Mouse (Mus musculus) liver, embryonic 11.5 days (tissue): ENCODE results near the gene Lpin3. TPM values are rescaled to one million over a fixed set of nuclear protein-coding genes. Genes with fewer than 3 reads are reported as not detected.

Experiments
- ATAC-seq: fragments of 200-750 bp; cut with Nextera tagmentation; replicated peaks from 2 replicates; pipeline ENCODE4 v1.8.0; 2017; ENCODE audit warnings: moderate number of reproducible peaks, mild to moderate bottlenecking, moderate TSS enrichment, moderate library complexity; ENCODE audit not compliant: low FRiP score
- DNase-seq: peaks from one replicate; pipeline ENCODE4 v3.0.0-alpha.2; 2017; ENCODE audit warnings: low spot score
- H3K27ac ChIP-seq: fragments of 300-500 bp; sonication (generic); 2 replicates; pipeline ENCODE4 v1.5.1; 2014; ENCODE audit warnings: mild to moderate bottlenecking, low read depth, low read length, control low read depth
- H3K27me3 ChIP-seq: fragments of 300-500 bp; sonication (generic); replicated peaks from 2 replicates; pipeline ENCODE4 v1.6.1; 2014; ENCODE audit warnings: low read length, mixed read lengths; ENCODE audit not compliant: control insufficient read depth, insufficient read depth
- H3K36me3 ChIP-seq: fragments of 300-500 bp; sonication (generic); 2 replicates; pipeline ENCODE4 v1.6.1; 2014; ENCODE audit warnings: mild to moderate bottlenecking, low read length, moderate library complexity, mixed read lengths; ENCODE audit not compliant: control insufficient read depth, insufficient read depth
- H3K4me1 ChIP-seq: fragments of 300-500 bp; sonication (generic); replicated peaks from 2 replicates; pipeline ENCODE4 v1.6.1; 2014; ENCODE audit warnings: low read length, mixed read lengths; ENCODE audit not compliant: control insufficient read depth, insufficient read depth
- H3K4me2 ChIP-seq: fragments of 300-500 bp; sonication (generic); 2 replicates; pipeline ENCODE4 v1.6.1; 2014; ENCODE audit warnings: mild to moderate bottlenecking, control low read depth, moderate library complexity
- H3K4me3 ChIP-seq: fragments of 300-500 bp; sonication (generic); 2 replicates; pipeline ENCODE4 v1.5.1; 2014; ENCODE audit warnings: low read depth, low read length, control low read depth
- H3K9ac ChIP-seq: fragments of 300-500 bp; sonication (generic); 2 replicates; pipeline ENCODE4 v1.6.1; 2014; ENCODE audit warnings: low read depth, low read length, control low read depth
- H3K9me3 ChIP-seq: fragments of 300-500 bp; sonication (generic); 2 replicates; pipeline ENCODE4 v1.6.1; 2016; ENCODE audit warnings: low read length, inconsistent platforms, mixed read lengths; ENCODE audit not compliant: control insufficient read depth
- WGBS: fragments of 180-500 bp; shearing (Covaris S2); extraction: QIAGEN DNeasy Blood & Tissue Kit; methylation state at CpG from one replicate; pipeline ENCODE4 v1.1.7; 2014; 5-methylcytosine and 5-hydroxymethylcytosine counted together
- polyA plus RNA-seq: library from polyadenylated mRNA; unstranded; fragments of >200 nt; fragmentation: Nextera tagmentation; extraction: Ambion mirVana; gene quantifications from 2 replicates; pipeline ENCODE4 v1.2.1, GENCODE M21; 2014

Lpin3 gene
- polyA plus RNA-seq: 1.0 and 1.3 TPM in 2 replicates

GRCm38 (mm10) chr2:160880453-160881195, at the start of gene Lpin3:
Lpin3 (plus strand) TSS chr2:160880670.
- DNase-seq (no peak), ATAC-seq (no peak)
- whole genome bisulfite sequencing: 64% methylated on average over 13 of the region's 13 CpGs
- H3K27me3 ChIP-seq: no peaks in the 10 kb centered on the region
- H3K9ac ChIP-seq: no peak within 1 kb of the TSS
- H3K4me1 ChIP-seq: no peaks in the 10 kb centered on the region
- no peak within 1 kb of the TSS for H3K4me3 ChIP-seq
- H3K9me3 ChIP-seq: no peaks in the 10 kb centered on the region
- no peaks in the 10 kb centered on the region for H3K36me3 ChIP-seq
- H3K27ac ChIP-seq: no peak within 1 kb of the TSS
- no peak within 1 kb of the TSS for H3K4me2 ChIP-seq

- DNase-seq (no peak), ATAC-seq (no peak)
- Histone ChIP-seq H3K9me3 (no peaks in the 10 kb centered on the region), H3K4me2 (no peak overlapping the region), H3K9ac (no peak overlapping the region), H3K4me3 (no peak overlapping the region), H3K36me3 (no peaks in the 10 kb centered on the region), H3K4me1 (no peaks in the 10 kb centered on the region), H3K27ac (no peak overlapping the region), H3K27me3 (no peaks in the 10 kb centered on the region)
These were observed 39.6 kb upstream of the Lpin3 start for GRCm38 (mm10) chr2:160840838-160841237.

GRCm38 (mm10) chr2:160847664-160848063, 32.8 kb upstream of the Lpin3 start:
- DNase-seq (no peak), ATAC-seq (no peak)
- no peak overlapping the region for H3K9ac ChIP-seq
- no peaks in the 10 kb centered on the region for H3K9me3 ChIP-seq
- no peak overlapping the region for H3K27ac ChIP-seq
- no peaks in the 10 kb centered on the region for H3K36me3 ChIP-seq
- H3K27me3 ChIP-seq: no peaks in the 10 kb centered on the region
- no peaks in the 10 kb centered on the region for H3K4me1 ChIP-seq
- 64% methylated on average over 1 of the region's 1 CpGs for whole genome bisulfite sequencing
- H3K4me3 ChIP-seq: no peak overlapping the region
- no peak overlapping the region for H3K4me2 ChIP-seq

DNA sequence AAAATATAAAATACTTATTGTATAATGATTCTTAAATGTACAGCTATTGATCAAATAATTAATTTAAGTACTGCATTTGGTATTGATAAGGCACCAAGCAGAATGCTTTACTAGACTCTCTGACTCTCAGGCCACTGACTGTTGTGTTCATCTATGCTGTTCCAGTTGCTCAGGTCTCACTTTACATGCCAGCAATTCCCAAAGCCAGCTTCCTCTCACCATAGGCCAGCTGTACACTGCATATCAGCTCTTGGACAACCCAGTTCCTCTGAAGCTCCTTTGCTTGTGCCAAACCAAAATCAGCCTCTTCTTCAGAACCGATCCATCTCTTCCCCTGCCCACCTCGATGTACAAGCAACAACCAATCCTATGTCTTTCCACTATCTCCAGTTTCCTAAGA, 32.3 kb upstream of the Lpin3 start:
- no peak overlapping the region for H3K4me3 ChIP-seq
- no peak for DNase-seq
- WGBS: 81% methylated on average over 2 of the region's 2 CpGs

GRCm38 (mm10) chr2:160849617-160850240, 30.7 kb upstream of the Lpin3 start:
- no peak overlapping the region for H3K9ac ChIP-seq
- no peaks in the 10 kb centered on the region for H3K9me3 ChIP-seq
- no peak overlapping the region for H3K27ac ChIP-seq
- ATAC-seq: no peak
- no peak for DNase-seq
- no peak overlapping the region for H3K4me3 ChIP-seq
- WGBS: 64% methylated on average over 3 of the region's 3 CpGs
- no peaks in the 10 kb centered on the region for H3K36me3 ChIP-seq
- H3K27me3 ChIP-seq: no peaks in the 10 kb centered on the region
- no peaks in the 10 kb centered on the region for H3K4me1 ChIP-seq
- no peak overlapping the region for H3K4me2 ChIP-seq

More for the DNA sequence above, 32.3 kb upstream of the Lpin3 start:
- Histone ChIP-seq H3K4me2 (no peak overlapping the region), H3K9me3 (no peaks in the 10 kb centered on the region), H3K9ac (no peak overlapping the region), H3K27me3 (no peaks in the 10 kb centered on the region), H3K36me3 (no peaks in the 10 kb centered on the region), H3K27ac (no peak overlapping the region), H3K4me1 (no peaks in the 10 kb centered on the region)
- no peak for ATAC-seq

- ATAC-seq: no peak
- Histone ChIP-seq H3K4me3 (no peak overlapping the region), H3K9me3 (no peaks in the 10 kb centered on the region), H3K27ac (no peak overlapping the region), H3K4me1 (no peaks in the 10 kb centered on the region), H3K27me3 (no peaks in the 10 kb centered on the region), H3K9ac (no peak overlapping the region), H3K36me3 (no peaks in the 10 kb centered on the region), H3K4me2 (no peak overlapping the region)
- DNase-seq: no peak
- 68% methylated on average over 3 of the region's 3 CpGs for WGBS
These were observed 30.1 kb upstream of the Lpin3 start for GRCm38 (mm10) chr2:160850360-160850759.

DNA sequence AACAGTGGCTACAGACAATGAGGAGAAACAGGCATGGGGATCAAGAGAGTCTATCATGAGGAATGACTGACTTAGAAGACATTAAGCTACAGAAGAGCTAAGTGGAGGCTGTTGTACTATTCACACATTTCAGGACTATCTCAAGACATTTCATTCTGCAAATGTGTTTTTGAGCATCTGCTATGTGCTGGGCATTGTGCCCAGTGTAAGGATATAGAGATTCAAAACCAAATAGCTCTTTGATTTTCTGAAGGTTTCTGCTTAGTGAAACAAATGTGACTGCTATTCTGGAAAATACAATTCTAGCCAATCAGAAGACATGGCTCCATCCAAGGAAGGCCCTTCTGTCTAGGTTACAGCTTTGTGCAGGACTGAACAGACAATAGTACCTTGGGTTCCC, 25.8 kb upstream of the Lpin3 start:
- H3K27me3 ChIP-seq: no peaks in the 10 kb centered on the region
- ATAC-seq (no peak), DNase-seq (no peak)
- no peaks in the 10 kb centered on the region for H3K4me1 ChIP-seq
- H3K27ac ChIP-seq: no peak overlapping the region
- H3K36me3 ChIP-seq: no peaks in the 10 kb centered on the region
- H3K9ac ChIP-seq: no peak overlapping the region
- H3K4me3 ChIP-seq: no peak overlapping the region
- no peak overlapping the region for H3K4me2 ChIP-seq
- no peaks in the 10 kb centered on the region for H3K9me3 ChIP-seq

- WGBS: 71% methylated on average over 5 of the region's 5 CpGs
- Histone ChIP-seq H3K4me3 (no peak overlapping the region), H3K4me2 (no peak overlapping the region), H3K27ac (no peak overlapping the region), H3K36me3 (no peaks in the 10 kb centered on the region), H3K4me1 (no peaks in the 10 kb centered on the region), H3K9me3 (no peaks in the 10 kb centered on the region), H3K9ac (no peak overlapping the region), H3K27me3 (no peaks in the 10 kb centered on the region)
- no peak for ATAC-seq
- no peak for DNase-seq
These were observed 23.9 kb upstream of the Lpin3 start for GRCm38 (mm10) chr2:160856359-160857102.
